Mouse (Mus musculus) thymus, postnatal 14 days (tissue): Measurements from ENCODE around the gene Dcx.

Experiments
- DNase-seq: peaks from one replicate; pipeline ENCODE4 v3.0.0; 2021

Dcx gene

DNA sequence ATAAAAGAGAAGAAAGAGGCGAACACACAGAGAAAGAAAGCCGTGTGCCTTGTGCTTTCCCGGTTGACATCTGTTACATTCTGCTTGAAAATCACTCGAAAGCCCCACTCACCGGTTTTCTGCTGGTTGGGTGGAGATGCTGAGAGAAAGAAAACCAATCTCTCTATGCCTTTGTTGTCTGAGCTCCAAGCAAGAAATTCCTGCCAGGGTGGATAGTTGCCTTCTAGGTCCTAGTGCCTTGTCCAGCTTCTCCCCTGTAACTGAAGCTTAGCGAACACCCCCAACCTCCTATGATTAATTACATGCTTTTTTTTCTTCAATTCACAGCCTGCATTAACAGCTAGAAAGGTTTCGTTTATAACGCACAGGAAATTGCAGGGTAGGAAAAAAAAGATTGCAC, at the start of gene Dcx:
Dcx (minus strand) TSS at position 354 of the 400 bp plus-strand sequence.
- DNase-seq, result no peak

- DNase-seq, result no peak
Measured at GRCm38 (mm10) chrX:143966249-143966648, 33.1 kb upstream of the Dcx start.

- DNase-seq, result no peak
Measured at GRCm38 (mm10) chrX:143933671-143934070, 560 bp upstream of the Dcx start.

- no peak for DNase-seq
Measured at GRCm38 (mm10) chrX:143932530-143932929, 581 bp downstream of the Dcx start.

- no peak for DNase-seq
Measured at GRCm38 (mm10) chrX:143931400-143932185, 1.5 kb downstream of the Dcx start.

DNA sequence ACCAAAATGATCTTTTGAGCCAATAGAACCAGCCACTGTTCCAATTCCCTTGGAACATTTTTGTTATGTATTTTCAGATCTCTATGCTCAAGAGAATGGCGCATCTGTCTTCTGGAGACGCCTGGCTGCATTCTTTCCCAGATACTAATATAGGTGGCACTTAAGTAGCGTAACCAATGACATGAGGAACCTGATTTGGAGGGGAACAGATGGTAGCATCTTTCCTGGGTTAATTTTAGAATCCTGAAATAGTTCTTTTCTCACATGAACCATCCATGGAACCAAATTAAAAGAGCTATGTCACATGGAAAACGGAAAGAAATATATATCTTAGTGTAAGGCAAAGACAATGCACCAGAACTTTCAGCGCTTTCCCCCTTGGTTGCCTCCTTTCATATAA, 11.0 kb downstream of the Dcx start:
- no peak for DNase-seq

DNA sequence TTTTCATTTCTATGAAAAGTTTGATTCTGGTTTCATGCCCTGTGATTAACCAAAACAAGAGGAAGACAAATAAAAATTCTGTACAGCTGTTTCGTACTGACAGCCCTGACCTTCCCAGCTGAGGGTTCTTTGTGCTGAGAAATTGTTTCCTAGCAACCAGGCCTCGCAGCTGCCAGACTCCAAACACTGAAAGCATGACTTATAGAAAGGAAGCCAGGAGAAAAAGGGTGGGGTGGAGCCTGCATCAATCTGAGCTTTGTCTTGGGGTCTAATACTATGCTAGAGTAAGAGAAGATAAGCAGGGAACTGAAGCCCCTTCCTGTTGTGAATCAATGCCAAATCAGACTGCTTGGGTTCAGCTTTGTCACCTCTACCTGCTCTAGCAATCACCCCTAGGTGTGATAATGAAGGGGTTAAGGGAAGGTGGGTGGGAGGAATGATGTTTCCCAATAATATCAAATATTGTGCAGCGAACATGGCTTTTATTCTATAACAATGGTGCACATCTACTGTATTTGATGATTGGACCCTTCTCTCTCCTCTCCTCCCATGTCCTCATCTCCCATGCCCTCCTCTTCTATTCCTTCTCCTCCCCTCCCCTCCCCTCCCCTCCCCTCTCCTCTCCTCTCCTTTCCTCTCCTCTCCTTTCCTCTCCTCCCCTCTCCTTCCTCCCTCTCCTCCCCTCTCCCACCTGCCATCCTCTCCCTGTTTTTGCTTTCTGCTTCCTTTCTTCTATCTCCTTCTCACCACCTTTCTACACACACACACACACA, 26.2 kb downstream of the Dcx start:
- DNase-seq, result no peak

- no peak for DNase-seq
Measured at GRCm38 (mm10) chrX:143904689-143905088, 28.4 kb downstream of the Dcx start.

DNA sequence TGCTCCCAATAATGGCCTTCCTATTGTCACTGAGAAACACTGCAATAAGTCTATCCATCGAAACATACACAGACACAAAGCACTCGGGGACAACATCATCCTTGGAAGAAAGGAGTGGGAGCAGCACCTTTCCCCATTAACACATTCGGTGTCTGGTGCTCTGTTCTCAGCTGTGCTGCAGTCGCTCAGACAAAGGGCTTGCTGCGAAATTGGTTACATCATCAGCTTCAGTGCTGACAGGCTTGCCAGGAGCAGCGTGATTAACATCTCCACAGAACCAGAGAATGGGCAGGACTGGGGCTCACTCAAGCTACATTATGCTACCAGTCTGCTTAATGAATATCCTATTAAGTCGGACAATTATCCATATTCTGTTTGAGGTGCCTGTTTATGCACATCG, 30.8 kb downstream of the Dcx start:
- DNase-seq, result no peak

DNA sequence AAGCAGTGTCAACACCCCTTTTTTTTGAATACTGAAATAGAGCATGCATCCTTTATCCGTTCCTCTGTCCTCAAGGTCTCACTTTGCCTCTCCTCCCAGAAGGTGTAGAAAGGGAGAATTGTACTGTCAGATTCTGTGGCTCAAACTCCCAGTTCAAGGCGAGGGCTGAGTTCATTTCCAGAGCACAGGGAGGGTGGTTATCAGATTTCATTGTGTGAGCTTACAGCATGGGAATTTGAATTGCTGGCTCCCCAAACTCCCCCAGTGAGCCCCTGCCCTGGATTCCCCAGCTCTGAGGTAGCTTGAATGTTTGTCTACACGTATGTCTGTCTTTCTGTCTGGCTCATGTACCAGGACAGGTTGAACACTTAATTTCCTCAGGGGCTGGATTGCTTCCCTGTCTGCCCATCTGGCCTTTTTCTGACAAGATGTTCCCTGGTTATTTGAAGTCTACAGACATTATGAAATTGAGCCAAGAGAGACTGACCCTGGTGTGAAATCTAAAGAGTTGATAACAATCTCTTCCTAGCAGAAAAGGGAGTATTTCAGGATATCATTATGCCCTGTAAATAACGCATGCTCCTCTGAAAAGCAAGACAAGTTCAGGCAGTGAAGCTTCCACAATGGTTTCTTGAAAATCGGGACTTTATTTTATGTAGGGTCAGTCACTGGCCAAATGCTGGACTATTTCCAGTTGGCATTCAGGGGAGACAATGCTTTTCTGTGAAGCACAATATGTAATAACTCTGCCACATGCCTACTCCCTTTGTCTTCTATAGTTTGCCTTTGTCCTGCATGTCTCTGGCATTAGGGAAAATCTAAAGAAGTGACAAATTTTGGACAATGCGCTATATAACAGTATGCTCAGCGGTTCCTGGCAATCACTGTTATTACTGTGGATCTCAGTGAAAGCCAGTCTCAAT, 35.5 kb downstream of the Dcx start:
- DNase-seq, result no peak

DNA sequence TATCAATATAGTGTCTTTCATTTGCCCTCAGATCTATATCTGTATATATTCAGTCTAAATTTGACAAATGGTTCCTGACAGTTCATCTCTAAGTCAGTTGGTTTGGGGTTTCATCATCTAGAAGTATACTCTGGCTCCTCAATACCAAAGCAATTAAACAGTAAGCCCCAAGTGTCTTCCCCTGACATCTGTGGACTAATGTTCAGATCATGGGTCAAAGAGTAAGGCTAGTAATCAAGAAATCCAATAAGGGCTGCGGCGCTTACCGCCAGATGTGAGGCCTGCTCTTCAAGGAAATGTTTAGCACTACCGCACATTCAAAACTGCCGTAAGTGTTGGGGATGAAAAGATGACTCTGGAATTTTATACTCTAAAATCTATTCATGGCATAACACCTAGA, 36.2 kb downstream of the Dcx start:
- no peak for DNase-seq

DNA sequence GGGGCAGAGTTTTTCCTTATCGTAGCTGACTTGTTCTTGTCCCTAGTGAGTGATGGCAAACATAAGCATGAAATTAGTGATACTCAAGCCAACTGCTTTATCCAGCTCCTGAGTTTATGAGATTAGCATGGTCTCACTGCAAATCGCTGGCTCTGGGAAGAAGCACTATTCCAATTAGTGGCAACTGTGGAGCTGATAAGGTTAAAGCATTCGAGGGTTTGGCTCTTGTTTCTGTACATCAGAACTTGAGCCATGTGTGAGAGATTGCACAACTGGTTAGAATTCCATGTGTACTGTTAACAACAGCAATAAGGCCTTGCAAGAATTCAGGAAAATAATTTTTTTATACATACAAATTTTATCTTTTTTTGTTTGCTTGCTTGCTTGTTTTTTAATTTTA, 39.9 kb downstream of the Dcx start:
- DNase-seq, result no peak

DNA sequence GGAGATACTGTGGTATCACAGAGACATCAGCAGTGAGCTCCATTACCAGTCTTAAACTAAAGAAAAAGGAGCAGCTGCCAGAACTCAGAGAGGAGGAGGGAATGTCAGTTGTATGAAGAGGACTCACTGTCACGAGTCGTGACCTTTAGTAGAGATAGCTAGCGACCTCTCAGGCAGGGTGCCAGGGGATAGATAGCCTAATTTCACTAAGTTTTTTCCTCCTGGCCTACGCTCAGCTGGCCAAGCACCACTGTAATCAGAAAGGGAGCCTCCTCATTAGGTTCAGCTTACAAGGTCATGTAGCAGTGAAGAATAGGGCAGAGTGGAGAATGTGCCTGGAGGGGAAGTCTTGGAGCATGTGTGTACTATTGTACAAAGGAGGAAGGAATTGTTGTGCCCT, 47.3 kb downstream of the Dcx start:
- DNase-seq, result no peak

- DNase-seq, result no peak
Measured at GRCm38 (mm10) chrX:143884953-143885352, 48.2 kb downstream of the Dcx start.

DNA sequence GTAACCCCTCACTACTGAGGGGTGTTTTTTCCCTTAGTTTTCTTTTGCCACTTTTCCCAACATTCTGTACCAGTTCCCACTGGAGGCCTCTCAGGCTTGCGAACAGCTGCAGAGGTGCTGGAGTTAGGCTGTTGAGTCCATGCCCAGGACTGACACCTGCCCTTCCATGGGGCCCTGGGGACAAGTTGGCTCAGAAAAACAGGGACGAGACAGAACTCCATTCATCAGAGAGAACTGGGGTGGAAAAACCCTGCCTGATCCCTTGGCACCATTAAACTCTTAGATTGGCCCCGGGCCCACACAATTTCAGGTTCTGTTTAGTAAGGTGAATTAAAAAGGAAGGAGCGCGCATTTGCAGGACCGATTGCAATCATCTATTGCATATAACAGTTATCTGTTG, 48.8 kb downstream of the Dcx start:
- DNase-seq, result no peak

DNA sequence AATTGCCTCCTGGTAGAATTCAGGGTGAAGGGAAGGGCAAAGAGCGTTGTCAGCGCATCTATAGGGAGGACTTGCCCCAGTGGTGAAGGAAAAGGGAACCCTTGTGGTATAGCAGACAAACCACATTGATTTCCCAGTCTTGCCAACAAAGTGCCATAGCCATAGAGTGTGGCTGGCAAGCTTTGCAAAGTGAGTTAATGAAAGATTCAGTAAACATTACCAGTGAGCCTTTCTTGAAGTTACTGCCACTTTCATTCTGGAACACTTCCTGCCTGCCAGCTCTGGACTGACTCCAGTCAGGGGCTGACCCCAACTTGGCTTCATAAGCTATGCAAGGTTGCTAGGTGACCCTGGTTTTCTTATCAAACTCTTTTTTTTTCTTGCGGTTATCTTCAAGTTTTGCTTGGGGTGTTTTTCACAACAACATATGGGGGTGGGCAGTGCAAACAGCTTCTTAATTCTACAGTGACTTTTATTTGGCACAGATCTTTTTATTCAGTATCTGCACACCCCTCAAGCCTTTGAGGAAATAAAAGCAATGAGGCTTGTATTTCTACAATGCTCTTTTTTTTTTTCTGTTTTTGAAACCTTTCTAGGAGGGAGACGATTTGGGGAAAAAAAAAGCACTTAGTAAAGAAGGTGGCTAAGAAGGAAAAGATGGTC, 51.2 kb downstream of the Dcx start:
- DNase-seq, result no peak

DNA sequence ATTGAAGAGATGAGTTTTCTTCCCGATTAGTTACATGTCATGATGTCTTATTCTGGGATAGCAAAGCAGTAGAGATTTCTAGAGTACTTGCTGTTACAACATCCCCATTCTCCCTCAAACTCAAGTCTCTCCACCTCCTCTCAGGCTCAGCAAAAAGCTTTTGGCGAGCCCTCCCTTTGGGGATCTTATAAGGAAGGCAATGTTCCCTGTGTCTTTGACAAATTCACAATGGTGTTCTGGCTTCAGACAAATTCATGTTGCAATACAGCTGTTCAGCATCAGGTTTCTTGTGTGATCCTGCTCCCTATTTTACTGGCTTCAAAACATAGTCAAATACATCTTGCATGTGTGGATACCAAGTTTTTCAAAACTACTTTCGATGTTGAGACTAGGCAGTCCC, 53.5 kb downstream of the Dcx start:
- no peak for DNase-seq

DNA sequence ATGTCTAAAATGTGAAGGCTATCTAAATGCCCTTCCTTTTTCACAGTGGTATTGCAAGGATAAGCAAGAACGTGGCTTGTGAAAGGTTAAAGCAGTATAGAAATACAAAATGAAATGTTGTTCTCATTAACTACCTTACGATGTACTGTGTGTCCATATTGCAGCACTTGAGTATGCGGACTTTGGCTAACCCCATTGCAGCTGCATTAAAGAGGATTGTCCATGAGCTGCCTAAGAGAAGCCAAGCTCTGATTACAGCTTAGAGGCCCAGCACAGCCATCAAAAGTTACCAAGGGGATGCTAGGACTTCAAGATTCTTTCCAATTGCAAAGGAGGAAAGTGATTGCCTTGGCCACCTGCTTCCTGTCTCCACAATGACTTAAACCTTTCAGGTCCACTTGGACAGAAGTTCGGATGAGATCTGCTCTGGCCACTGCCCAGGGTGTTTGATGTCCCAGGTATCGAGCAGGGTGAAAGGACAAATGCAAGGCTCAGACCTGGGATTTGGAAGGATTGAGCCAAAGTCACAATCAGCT, 65.9 kb downstream of the Dcx start:
- DNase-seq, result no peak

DNA sequence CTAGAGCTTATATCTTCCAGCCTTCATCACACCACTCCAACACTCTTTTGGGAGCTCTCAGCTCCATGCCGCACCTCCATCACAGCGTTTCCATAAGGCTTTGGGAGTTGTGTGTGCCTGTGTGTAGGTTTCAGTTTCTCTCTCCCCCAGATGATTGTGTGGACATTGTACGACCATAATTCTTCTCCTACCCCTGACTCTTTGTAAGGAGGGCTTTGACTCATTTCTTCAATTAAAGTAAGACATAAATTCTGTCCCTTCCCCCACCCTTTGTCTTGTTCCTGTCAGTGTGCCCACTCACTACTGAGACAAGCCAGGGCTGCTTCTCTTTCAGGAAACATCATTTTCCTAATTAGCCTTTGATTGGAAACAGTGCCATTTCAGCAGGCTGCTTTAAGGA, 81.8 kb downstream of the Dcx start:
- DNase-seq, result no peak

DNA sequence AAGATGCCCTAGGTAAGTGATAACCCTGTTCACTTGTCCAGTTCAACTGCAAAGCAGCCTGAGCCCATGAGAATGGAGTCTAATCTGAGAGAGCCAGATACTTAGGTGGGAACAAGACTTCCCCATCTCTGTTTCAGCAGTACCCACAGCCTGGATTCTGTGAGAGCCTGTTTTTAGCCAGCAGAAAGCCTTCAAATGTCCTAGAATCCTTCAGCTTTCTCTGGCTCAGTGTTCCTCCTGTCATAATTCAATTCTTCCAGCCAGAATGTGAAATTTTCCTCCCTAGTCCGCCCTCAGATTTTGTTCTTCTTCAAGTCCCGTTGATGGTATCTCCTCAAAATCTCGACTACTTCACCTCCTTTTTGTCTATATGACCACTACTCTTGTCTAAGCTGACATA, 83.1 kb downstream of the Dcx start:
- DNase-seq, result no peak

DNA sequence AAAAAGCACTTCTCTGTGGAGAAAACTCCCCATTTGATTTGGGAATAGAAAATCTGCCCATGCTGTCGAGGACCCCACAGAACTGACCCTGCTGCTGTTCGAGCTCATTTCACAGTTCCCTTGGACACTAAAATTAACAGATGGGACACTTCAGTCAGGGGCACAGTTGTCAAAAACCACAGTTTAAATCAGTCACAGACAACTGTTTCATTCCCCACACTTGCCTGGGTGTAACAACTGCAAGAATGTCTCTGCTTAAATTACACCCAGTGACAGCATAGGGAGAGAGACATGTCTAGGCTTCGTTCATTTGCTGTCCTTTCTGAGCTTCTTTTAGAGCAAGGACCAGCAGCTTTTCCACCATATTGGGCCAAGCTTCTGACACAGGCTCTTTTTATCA, 86.5 kb downstream of the Dcx start:
- no peak for DNase-seq

GRCm38 (mm10) chrX:143827212-143827611, 105.9 kb downstream of the Dcx start, which contains the start of gene Capn6:
Capn6 (minus strand) TSS chrX:143827414.
- DNase-seq, result no peak
